Mouse (Mus musculus) intestine, embryonic 16.5 days (tissue): Measurements from ENCODE around the gene Epb41l2. TPM values are rescaled to one million over a fixed set of nuclear protein-coding genes. Genes with fewer than 3 reads are reported as not detected.

Experiments used
- ATAC-seq: fragments of 200-750 bp; cut with Nextera tagmentation; 2 replicates; pipeline ENCODE4 v1.8.0; 2017; ENCODE audit warnings: moderate TSS enrichment, moderate library complexity
- H3K27ac ChIP-seq: fragments of 300-500 bp; sonication (generic); 2 replicates; pipeline ENCODE4 v1.5.1; 2014; ENCODE audit warnings: mild to moderate bottlenecking, low read length
- H3K27me3 ChIP-seq: fragments of 300-500 bp; sonication (generic); replicated peaks from 2 replicates; pipeline ENCODE4 v1.6.1; 2014; ENCODE audit warnings: low read length, control low read depth, mixed read lengths; ENCODE audit not compliant: control insufficient read depth, insufficient read depth
- H3K36me3 ChIP-seq: fragments of 300-500 bp; sonication (generic); 2 replicates; pipeline ENCODE4 v1.6.1; 2014; ENCODE audit warnings: low read length, control low read depth; ENCODE audit not compliant: control insufficient read depth, insufficient read depth
- H3K4me1 ChIP-seq: fragments of 300-500 bp; sonication (generic); 2 replicates; pipeline ENCODE4 v1.6.1; 2014; ENCODE audit warnings: low read length, control low read depth, mixed read lengths; ENCODE audit not compliant: control insufficient read depth, insufficient read depth
- H3K4me2 ChIP-seq: fragments of 300-500 bp; sonication (generic); 2 replicates; pipeline ENCODE4 v1.6.1; 2014; ENCODE audit warnings: low read depth, low read length, control low read depth
- H3K4me3 ChIP-seq: fragments of 300-500 bp; sonication (generic); 2 replicates; pipeline ENCODE4 v1.5.1; 2014; ENCODE audit warnings: mild to moderate bottlenecking, low read length
- H3K9ac ChIP-seq: fragments of 300-500 bp; sonication (generic); 2 replicates; pipeline ENCODE4 v1.6.1; 2014; ENCODE audit warnings: low read depth, low read length
- H3K9me3 ChIP-seq: fragments of 300-500 bp; sonication (generic); 2 replicates; pipeline ENCODE4 v1.6.1; 2016; ENCODE audit warnings: low read length, control low read depth; ENCODE audit not compliant: control insufficient read depth
- WGBS: fragments of 180-500 bp; shearing (Covaris S2); extraction: QIAGEN DNeasy Blood & Tissue Kit; methylation state at CpG from one replicate; pipeline ENCODE4 v1.1.7; 2014; 5-methylcytosine and 5-hydroxymethylcytosine counted together
- polyA plus RNA-seq: library from polyadenylated mRNA; unstranded; fragments of >200 nt; fragmentation: Nextera tagmentation; extraction: Ambion mirVana; gene quantifications from 2 replicates; pipeline ENCODE4 v1.2.1, GENCODE M21; 2015

Epb41l2 gene
- 34.6 and 34.7 TPM in 2 replicates for polyA plus RNA-seq

GRCm38 (mm10) chr10:25359208-25359958, at the start of gene Epb41l2:
Gene Epb41l2 (plus strand): TSS chr10:25359798.
- peak within 1 kb of the TSS; percentile 77 for H3K4me2 ChIP-seq
- ATAC-seq = peak; percentile 94
- H3K4me1 ChIP-seq = peaks cover 9% of the 10 kb centered on the region; the same call in 1 of the 2 replicates
- H3K9ac ChIP-seq = peak within 1 kb of the TSS; percentile 90
- H3K27ac ChIP-seq = peak within 1 kb of the TSS; percentile 83
- H3K27me3 ChIP-seq = no peaks in the 10 kb centered on the region
- under 1% methylated on average over 46 of the region's 55 CpGs for WGBS
- H3K4me3 ChIP-seq = peak within 1 kb of the TSS; percentile 83
- H3K36me3 ChIP-seq = no peaks in the 10 kb centered on the region
- no peaks in the 10 kb centered on the region; the same call in 1 of the 2 replicates for H3K9me3 ChIP-seq

GRCm38 (mm10) chr10:25309996-25310395, 49.6 kb upstream of the Epb41l2 start:
- ATAC-seq = no peak
- H3K27ac ChIP-seq = no peak overlapping the region
- H3K36me3 ChIP-seq = no peaks in the 10 kb centered on the region
- no peak overlapping the region for H3K9ac ChIP-seq
- no peaks in the 10 kb centered on the region for H3K27me3 ChIP-seq
- 89% methylated on average over 5 of the region's 5 CpGs for WGBS
- no peak overlapping the region for H3K4me2 ChIP-seq
- no peak overlapping the region for H3K4me3 ChIP-seq
- no peaks in the 10 kb centered on the region for H3K9me3 ChIP-seq
- H3K4me1 ChIP-seq = no peaks in the 10 kb centered on the region

GRCm38 (mm10) chr10:25310736-25311135, 48.9 kb upstream of the Epb41l2 start:
- 82% methylated on average over 4 of the region's 4 CpGs for WGBS
- H3K9ac ChIP-seq = no peak overlapping the region

GRCm38 (mm10) chr10:25311554-25312212, 47.9 kb upstream of the Epb41l2 start:
- Histone ChIP-seq H3K27ac (no peak overlapping the region), H3K4me3 (no peak overlapping the region), H3K9me3 (no peaks in the 10 kb centered on the region), H3K36me3 (no peaks in the 10 kb centered on the region), H3K9ac (no peak overlapping the region), H3K4me2 (no peak overlapping the region), H3K4me1 (no peaks in the 10 kb centered on the region), H3K27me3 (no peaks in the 10 kb centered on the region)
- no peak for ATAC-seq
- WGBS = 56% methylated on average over 9 of the region's 9 CpGs

More at GRCm38 (mm10) chr10:25310736-25311135, 48.9 kb upstream of the Epb41l2 start:
- ATAC-seq = no peak
- Histone ChIP-seq H3K9me3 (no peaks in the 10 kb centered on the region), H3K4me2 (no peak overlapping the region), H3K36me3 (no peaks in the 10 kb centered on the region), H3K27me3 (no peaks in the 10 kb centered on the region), H3K4me1 (no peaks in the 10 kb centered on the region), H3K27ac (no peak overlapping the region), H3K4me3 (no peak overlapping the region)

- no peaks in the 10 kb centered on the region for H3K27me3 ChIP-seq
- peak overlapping the region; percentile 34 for H3K4me2 ChIP-seq
- peak overlapping the region; percentile 25 for H3K4me3 ChIP-seq
- no peaks in the 10 kb centered on the region for H3K9me3 ChIP-seq
- peaks cover 3% of the 10 kb centered on the region for H3K4me1 ChIP-seq
- 14% methylated on average over 17 of the region's 17 CpGs for WGBS
- no peaks in the 10 kb centered on the region for H3K36me3 ChIP-seq
- no peak overlapping the region for H3K9ac ChIP-seq
- ATAC-seq = peak; percentile 90
- no peak overlapping the region for H3K27ac ChIP-seq
Observed at GRCm38 (mm10) chr10:25313856-25314584, 45.6 kb upstream of the Epb41l2 start.

- Histone ChIP-seq H3K4me2 (no peak overlapping the region), H3K4me1 (peaks cover 3% of the 10 kb centered on the region), H3K36me3 (no peaks in the 10 kb centered on the region), H3K4me3 (no peak overlapping the region), H3K27me3 (no peaks in the 10 kb centered on the region), H3K9ac (no peak overlapping the region), H3K27ac (no peak overlapping the region), H3K9me3 (no peaks in the 10 kb centered on the region)
- peak; percentile 64 for ATAC-seq
Observed at GRCm38 (mm10) chr10:25317665-25318064, 41.9 kb upstream of the Epb41l2 start.

GRCm38 (mm10) chr10:25318405-25318804, 41.2 kb upstream of the Epb41l2 start:
- Histone ChIP-seq H3K27ac (no peak overlapping the region), H3K36me3 (no peaks in the 10 kb centered on the region), H3K9me3 (no peaks in the 10 kb centered on the region), H3K4me3 (no peak overlapping the region), H3K4me1 (peaks cover 3% of the 10 kb centered on the region), H3K9ac (no peak overlapping the region), H3K27me3 (no peaks in the 10 kb centered on the region), H3K4me2 (no peak overlapping the region)
- 76% methylated on average over 5 of the region's 5 CpGs for WGBS
- ATAC-seq = no peak

GRCm38 (mm10) chr10:25319531-25319930, 40.1 kb upstream of the Epb41l2 start:
- peaks cover 3% of the 10 kb centered on the region for H3K4me1 ChIP-seq
- no peak for ATAC-seq
- no peak overlapping the region for H3K4me3 ChIP-seq
- H3K4me2 ChIP-seq = no peak overlapping the region
- no peak overlapping the region for H3K9ac ChIP-seq
- H3K27me3 ChIP-seq = no peaks in the 10 kb centered on the region
- no peaks in the 10 kb centered on the region for H3K36me3 ChIP-seq
- H3K9me3 ChIP-seq = no peaks in the 10 kb centered on the region
- no peak overlapping the region for H3K27ac ChIP-seq

- WGBS = 84% methylated on average over 4 of the region's 4 CpGs
- no peaks in the 10 kb centered on the region for H3K27me3 ChIP-seq
- no peak overlapping the region for H3K4me2 ChIP-seq
- no peaks in the 10 kb centered on the region for H3K36me3 ChIP-seq
- no peak overlapping the region for H3K4me3 ChIP-seq
- H3K9ac ChIP-seq = no peak overlapping the region
- no peaks in the 10 kb centered on the region for H3K9me3 ChIP-seq
- no peak overlapping the region for H3K27ac ChIP-seq
- ATAC-seq = no peak
- peaks cover 3% of the 10 kb centered on the region for H3K4me1 ChIP-seq
Observed at GRCm38 (mm10) chr10:25321198-25321597, 38.4 kb upstream of the Epb41l2 start.
